Mouse (Mus musculus) kidney, postnatal 0 days (tissue): ENCODE measurements around the gene Thoc6. TPM values are rescaled to one million over a fixed set of nuclear protein-coding genes. Genes with fewer than 3 reads are reported as not detected.

ENCODE experiments used
- ATAC-seq: fragments of 200-750 bp; cut with Nextera tagmentation; replicated peaks from 2 replicates; pipeline ENCODE4 v1.8.0; 2017; ENCODE audit warnings: low read depth, moderate number of reproducible peaks, moderate TSS enrichment, moderate library complexity; ENCODE audit not compliant: low FRiP score
- DNase-seq: peaks from one replicate; pipeline ENCODE4 v3.0.0-alpha.2; 2016; ENCODE audit warnings: low spot score
- H3K27ac ChIP-seq: fragments of 300-500 bp; sonication (generic); 2 replicates; pipeline ENCODE4 v1.5.1; 2014; ENCODE audit warnings: mild to moderate bottlenecking
- H3K27me3 ChIP-seq: fragments of 300-500 bp; sonication (generic); 2 replicates; pipeline ENCODE4 v1.6.1; 2014; ENCODE audit warnings: low read length, mixed read lengths; ENCODE audit not compliant: insufficient read depth
- H3K36me3 ChIP-seq: fragments of 300-500 bp; sonication (generic); 2 replicates; pipeline ENCODE4 v1.6.1; 2014; ENCODE audit warnings: low read length, mixed read lengths; ENCODE audit not compliant: insufficient read depth
- H3K4me1 ChIP-seq: fragments of 300-500 bp; sonication (generic); replicated peaks from 2 replicates; pipeline ENCODE4 v1.6.1; 2014; ENCODE audit warnings: antibody characterized with exemption, low read length, mixed read lengths; ENCODE audit not compliant: insufficient read depth
- H3K4me2 ChIP-seq: fragments of 300-500 bp; sonication (generic); 2 replicates; pipeline ENCODE4 v1.6.1; 2014; ENCODE audit warnings: mild to moderate bottlenecking, low read length, moderate library complexity, mixed read lengths
- H3K4me3 ChIP-seq: fragments of 300-500 bp; sonication (generic); replicated peaks from 2 replicates; pipeline ENCODE4 v1.5.1; 2014; ENCODE audit warnings: low read depth, low read length
- H3K9ac ChIP-seq: fragments of 300-500 bp; sonication (generic); 2 replicates; pipeline ENCODE4 v1.6.1; 2014; ENCODE audit warnings: low read depth, low read length
- H3K9me3 ChIP-seq: fragments of 300-500 bp; sonication (generic); replicated peaks from 2 replicates; pipeline ENCODE4 v1.6.1; 2016; ENCODE audit warnings: low read length, inconsistent platforms, mixed read lengths
- CTCF ChIP-seq: IDR thresholded peaks from 2 replicates; pipeline ENCODE4 v1.5.1; 2016; ENCODE audit warnings: antibody characterized with exemption, low read depth, mild to moderate bottlenecking, moderate library complexity
- WGBS: fragments of 180-500 bp; shearing (Covaris S2); extraction: QIAGEN DNeasy Blood & Tissue Kit; methylation state at CpG from one replicate; pipeline ENCODE4 v1.1.7; 2014; 5-methylcytosine and 5-hydroxymethylcytosine counted together
- polyA plus RNA-seq: library from polyadenylated mRNA; unstranded; fragments of >200 nt; fragmentation: Nextera tagmentation; extraction: Ambion mirVana; gene quantifications from 2 replicates; pipeline ENCODE4 v1.2.1, GENCODE M21; 2015

Gene Thoc6
- polyA plus RNA-seq, 1 experiment from 2014 or later, result 32.3 TPM

DNA sequence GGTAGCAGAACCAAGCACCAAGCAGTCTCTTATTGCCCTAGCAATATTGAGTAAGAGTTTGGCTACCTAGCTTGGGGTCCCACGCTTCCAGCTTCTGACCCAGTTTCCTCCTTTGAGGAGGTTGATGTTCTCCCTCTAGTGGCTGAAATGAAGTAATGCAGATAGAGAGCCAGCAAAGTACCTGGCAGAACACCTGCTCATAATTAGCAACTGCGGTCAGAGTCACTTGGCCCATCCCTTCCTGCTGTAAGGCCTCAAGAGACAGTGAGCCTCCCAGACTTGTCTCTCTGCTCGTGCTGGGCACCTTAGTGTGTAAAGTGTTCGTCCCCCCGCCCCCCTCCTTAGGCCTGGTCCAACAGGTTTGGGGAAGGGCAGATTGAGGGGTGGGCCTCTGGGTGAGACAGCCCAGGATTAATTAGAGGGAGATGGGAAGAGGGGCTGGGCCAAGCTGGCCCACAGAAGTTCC lies 9.1 kb downstream of the Thoc6 start:
- Histone ChIP-seq H3K4me1 (peaks cover 6% of the 10 kb centered on the region; the same call in 1 of the 2 replicates), H3K36me3 (peaks cover 20% of the 10 kb centered on the region; the same call in 1 of the 2 replicates), H3K27ac (no peak overlapping the region), H3K9ac (no peak overlapping the region), H3K4me2 (no peak overlapping the region), H3K27me3 (peaks cover 17% of the 10 kb centered on the region), H3K9me3 (no peaks in the 10 kb centered on the region), H3K4me3 (no peak overlapping the region)
- peak; percentile 83 for TF ChIP-seq CTCF
- 13% methylated on average over 5 of the region's 5 CpGs for WGBS
- ATAC-seq (no peak; the same call in 1 of the 2 replicates), DNase-seq (peak; percentile 75)

DNA sequence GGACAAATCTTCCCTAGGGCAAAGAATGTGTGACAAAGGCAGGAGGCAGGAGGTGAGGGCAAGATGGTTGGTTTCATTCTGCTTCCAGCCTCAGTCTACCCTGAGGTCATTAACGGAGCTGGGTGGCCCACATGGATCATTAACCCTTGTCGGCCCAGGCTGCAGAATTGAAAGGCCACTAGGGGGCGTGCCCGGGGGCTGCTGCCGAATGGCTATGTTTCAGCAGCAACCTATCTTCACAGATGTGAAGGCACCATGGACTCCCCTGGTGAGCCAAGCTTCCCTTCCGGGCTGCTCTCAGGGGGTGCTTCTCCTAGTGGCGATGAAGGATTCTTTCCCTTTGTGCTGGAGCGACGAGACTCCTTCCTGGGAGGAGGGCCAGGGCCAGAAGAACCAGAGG lies 12.2 kb downstream of the Thoc6 start:
- DNase-seq (no peak), ATAC-seq (no peak; the same call in 1 of the 2 replicates)
- no peaks in the 10 kb centered on the region for H3K9me3 ChIP-seq
- no peak overlapping the region for H3K4me3 ChIP-seq
- no peak overlapping the region for H3K27ac ChIP-seq
- H3K36me3 ChIP-seq, result peaks cover 3% of the 10 kb centered on the region; the same call in 1 of the 2 replicates
- under 1% methylated on average over 9 of the region's 9 CpGs for WGBS
- peaks cover 6% of the 10 kb centered on the region; the same call in 1 of the 2 replicates for H3K4me1 ChIP-seq
- H3K4me2 ChIP-seq, result no peak overlapping the region
- no peak overlapping the region for H3K9ac ChIP-seq
- H3K27me3 ChIP-seq, result peaks cover 17% of the 10 kb centered on the region
- peak; percentile 69 for TF ChIP-seq CTCF

DNA sequence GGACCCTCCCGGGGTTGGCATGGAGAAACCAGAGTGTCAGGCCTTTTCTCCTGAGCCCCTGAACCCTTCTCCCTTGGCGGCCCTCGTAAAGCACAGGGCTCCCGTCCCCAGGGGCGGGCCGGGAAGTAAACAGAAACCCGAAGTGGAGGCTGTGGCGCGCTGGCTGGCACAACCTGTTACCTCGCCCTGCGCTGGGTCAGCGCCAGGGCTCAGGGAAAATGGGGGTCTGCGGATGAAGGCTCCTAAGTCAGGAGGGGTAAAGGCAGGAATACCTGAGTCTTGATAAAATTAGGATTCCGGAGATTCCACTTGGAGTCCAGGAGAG lies 12.8 kb downstream of the Thoc6 start:
- ATAC-seq (no peak; the same call in 1 of the 2 replicates), DNase-seq (no peak)
- H3K36me3 ChIP-seq, result no peaks in the 10 kb centered on the region
- no peak for TF ChIP-seq CTCF
- peak overlapping the region; percentile 36 for H3K4me3 ChIP-seq
- peaks cover 17% of the 10 kb centered on the region for H3K27me3 ChIP-seq
- no peaks in the 10 kb centered on the region for H3K9me3 ChIP-seq
- H3K4me1 ChIP-seq, result peaks cover 6% of the 10 kb centered on the region; the same call in 1 of the 2 replicates
- 2% methylated on average over 14 of the region's 14 CpGs for WGBS
- no peak overlapping the region for H3K27ac ChIP-seq
- H3K9ac ChIP-seq, result peak overlapping the region; percentile 35; the same call in 1 of the 2 replicates
- H3K4me2 ChIP-seq, result peak overlapping the region; percentile 57

DNA sequence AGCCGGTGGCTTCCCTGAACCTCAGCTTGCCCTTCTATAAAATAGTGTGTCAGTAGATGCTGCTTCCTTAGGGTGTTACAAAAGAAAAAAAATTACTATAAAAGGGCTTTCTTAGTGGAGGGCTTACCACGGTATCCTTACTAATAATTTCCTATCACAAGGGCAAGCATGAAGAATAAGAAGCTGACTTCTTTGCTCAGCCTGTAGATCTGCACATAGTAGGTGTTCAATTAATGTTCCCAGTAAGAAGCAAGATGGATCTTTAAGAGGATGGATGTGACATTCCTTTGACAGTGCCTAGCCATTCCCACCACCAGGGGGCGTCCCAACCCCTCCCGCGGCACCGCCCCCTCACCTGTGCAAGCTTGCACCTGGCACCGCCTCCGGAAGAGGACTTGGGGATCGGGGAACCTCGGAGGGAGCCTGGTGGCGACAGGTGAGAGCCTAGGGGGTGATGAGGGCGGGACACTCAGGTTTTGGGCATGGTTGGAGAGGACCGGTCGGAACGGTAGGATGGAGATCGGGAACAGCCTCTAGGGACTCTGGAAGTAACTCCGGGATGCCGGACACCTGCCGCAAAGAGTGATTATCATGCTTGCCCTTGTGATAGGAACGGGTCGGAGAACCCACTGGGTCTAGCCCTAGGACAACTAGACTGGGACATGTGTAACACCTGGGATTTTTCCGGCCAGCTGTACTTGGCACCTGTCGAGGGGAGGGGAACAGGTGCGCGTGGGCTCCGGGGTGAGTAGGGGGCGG lies 13.4 kb downstream of the Thoc6 start, which contains the start of gene Bicdl2:
Gene Bicdl2, plus strand, starts transcription at position 390 of the 759 bp plus-strand sequence.
- peak within 1 kb of the TSS; percentile 35; the same call in 1 of the 2 replicates for H3K9ac ChIP-seq
- DNase-seq (no peak), ATAC-seq (peak; percentile 34)
- no peaks in the 10 kb centered on the region for H3K36me3 ChIP-seq
- peak; percentile 87 for TF ChIP-seq CTCF
- peak within 1 kb of the TSS; percentile 57 for H3K4me2 ChIP-seq
- H3K27me3 ChIP-seq, result peaks cover 17% of the 10 kb centered on the region
- H3K4me1 ChIP-seq, result peaks cover 6% of the 10 kb centered on the region; the same call in 1 of the 2 replicates
- H3K27ac ChIP-seq, result no peak within 1 kb of the TSS
- H3K4me3 ChIP-seq, result peak within 1 kb of the TSS; percentile 36
- H3K9me3 ChIP-seq, result no peaks in the 10 kb centered on the region
- WGBS, result 2% methylated on average over 27 of the region's 27 CpGs

DNA sequence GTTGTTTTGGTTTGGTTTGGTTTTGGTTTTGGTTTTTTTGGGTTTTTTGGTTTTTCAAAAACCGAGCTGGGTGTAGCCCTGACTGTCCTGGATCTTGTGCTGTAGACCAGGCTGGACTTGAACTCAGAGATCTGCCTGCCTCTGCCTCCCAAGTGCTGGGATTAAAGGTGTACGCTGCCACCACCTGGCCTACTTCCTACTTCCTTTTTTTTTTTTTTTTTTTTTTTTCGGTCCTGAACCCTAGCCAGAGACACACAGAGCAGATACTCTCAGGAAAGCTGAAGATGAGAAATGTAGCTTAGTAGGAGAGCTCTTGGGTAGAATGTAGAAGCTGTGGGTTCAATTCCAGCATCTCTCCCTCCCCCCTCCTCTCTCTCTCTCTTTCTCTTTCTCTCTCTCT lies 15.2 kb downstream of the Thoc6 start:
- WGBS, result 89% methylated on average over 3 of the region's 3 CpGs
- TF ChIP-seq CTCF, result no peak
- H3K27me3 ChIP-seq, result peaks cover 17% of the 10 kb centered on the region
- no peak overlapping the region for H3K4me3 ChIP-seq
- no peak overlapping the region for H3K4me2 ChIP-seq
- H3K9ac ChIP-seq, result no peak overlapping the region
- H3K27ac ChIP-seq, result no peak overlapping the region
- no peaks in the 10 kb centered on the region for H3K36me3 ChIP-seq
- ATAC-seq (no peak), DNase-seq (no peak)
- H3K4me1 ChIP-seq, result peaks cover 6% of the 10 kb centered on the region; the same call in 1 of the 2 replicates
- no peaks in the 10 kb centered on the region for H3K9me3 ChIP-seq

DNA sequence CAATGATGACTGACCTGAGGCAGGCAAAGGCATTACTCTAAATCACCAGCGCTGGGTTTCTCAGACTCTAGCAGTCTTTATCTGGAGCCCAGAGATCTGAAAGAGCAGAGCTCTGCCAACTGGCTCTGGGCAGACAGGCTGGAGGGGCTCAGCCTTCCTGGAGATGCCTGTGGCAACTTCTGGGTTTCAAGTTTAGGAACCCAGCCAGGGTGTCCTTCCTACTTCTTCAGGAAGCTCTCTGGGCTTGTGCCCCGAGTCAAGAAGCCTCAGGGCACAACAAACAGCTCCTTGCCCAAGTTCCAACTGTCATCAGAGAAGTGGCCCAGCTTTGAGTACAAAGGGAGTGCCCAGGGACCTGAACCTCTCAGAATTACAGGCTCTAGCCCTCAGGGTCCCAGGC lies 19.3 kb downstream of the Thoc6 start:
- Histone ChIP-seq H3K9ac (no peak overlapping the region), H3K27ac (no peak overlapping the region), H3K36me3 (no peaks in the 10 kb centered on the region), H3K27me3 (no peaks in the 10 kb centered on the region), H3K4me2 (no peak overlapping the region), H3K9me3 (no peaks in the 10 kb centered on the region), H3K4me3 (no peak overlapping the region), H3K4me1 (no peaks in the 10 kb centered on the region)
- no peak for DNase-seq
- TF ChIP-seq CTCF, result no peak
- 58% methylated on average over 2 of the region's 2 CpGs for WGBS
- ATAC-seq, result no peak
